In genomic region chr3:7027845-7028244, GRCm38 (mm10) we compare ENCODE assay signal across 8 mouse cellular contexts.
A peak's percentile ranks its signal among the peaks of the same experiment; 100 is the strongest.
DNase-seq lines count a peak whose midpoint lies in the region; ATAC-seq and TF ChIP-seq lines count a peak whose summit lies in the region.

No protein-coding gene starts in this region.

- H3K4me3 ChIP-seq in lung, adult 2 months (replicated peaks; ENCODE audit: extremely low read depth, low read depth, low read length), result no peak overlapping the region
- H3K4me3 ChIP-seq in forebrain, postnatal 0 days (ENCODE audit: low read depth, low read length), result no peak overlapping the region

- TF ChIP-seq POLR2A in lung, adult 2 months (IDR thresholded peaks at IDR 0.05; ENCODE audit: borderline replicate concordance, extremely low read depth, low read depth, low read length), result no peak

- H3K27me3 ChIP-seq in forebrain, postnatal 0 days (ENCODE audit: insufficient read depth, low read length), result no peaks in the 10 kb centered on the region

- no peaks in the 10 kb centered on the region for H3K9me3 ChIP-seq in forebrain, postnatal 0 days (ENCODE audit: low read length)

- TF ChIP-seq CTCF in lung, adult 2 months (IDR thresholded peaks at IDR 0.05; ENCODE audit: insufficient read depth, low read length), result peak; percentile 22; the same call in 1 of the 2 replicates
- peak; percentile 82 for TF ChIP-seq CTCF in forebrain, postnatal 0 days (IDR thresholded peaks at IDR 0.05; ENCODE audit: low read depth)

- no peak overlapping the region for H3K9ac ChIP-seq in forebrain, postnatal 0 days

- ATAC-seq in forebrain, postnatal 0 days, result peak; percentile 83

- WGBS in lung, adult 2 months, result 29% methylated on average over 5 of the region's 5 CpGs
- 20% methylated on average over 5 of the region's 5 CpGs for WGBS in forebrain, postnatal 0 days

- no peaks in the 10 kb centered on the region for H3K4me1 ChIP-seq in lung, adult 2 months (ENCODE audit: control insufficient read depth, insufficient read depth, low read length)
- H3K4me1 ChIP-seq in forebrain, postnatal 0 days (ENCODE audit: insufficient read depth), result no peaks in the 10 kb centered on the region

- H3K27ac ChIP-seq in forebrain, postnatal 0 days (ENCODE audit: low read depth, low read length), result no peak overlapping the region

- no peaks in the 10 kb centered on the region for H3K36me3 ChIP-seq in forebrain, postnatal 0 days (ENCODE audit: insufficient read depth)

- H3K4me2 ChIP-seq in forebrain, postnatal 0 days (ENCODE audit: low read depth), result no peak overlapping the region

- DNase-seq in lung, adult 2 months, result no peak
- no peak for DNase-seq in lung, postnatal 25 days (ENCODE audit: low spot score)
- peak; percentile 12 for DNase-seq in cerebellum, adult 8-10 months
- DNase-seq in forebrain, postnatal 0 days, result peak; percentile 79
- DNase-seq in kidney, postnatal 25 days, result peak; percentile 36 to 53
- peak; percentile 2 for DNase-seq in lung, postnatal 36 days
- peak; percentile 26 for DNase-seq in right cerebral cortex, postnatal 25 days
- DNase-seq in heart, adult 8-10 months (ENCODE audit: low spot score), result no peak

Comparison
In these comparisons a context has a peak if more than half of its experiments do, and no peak if none do; other contexts are left out.
1. DNase-seq: peak in cerebellum, adult 8-10 months (single experiment), forebrain, postnatal 0 days (single experiment), kidney, postnatal 25 days (2 of 2), lung, postnatal 36 days (single experiment) and right cerebral cortex, postnatal 25 days (single experiment); none in lung, adult 2 months (single experiment), lung, postnatal 25 days (single experiment) and heart, adult 8-10 months (single experiment).